In genomic region chr2:26534616-26535015, GRCm38 (mm10) we compare ENCODE assay signal across 10 mouse cellular contexts. TPM values are rescaled to one million over a fixed set of nuclear protein-coding genes. Genes with fewer than 3 reads are reported as not detected.
DNase-seq lines count a peak whose midpoint lies in the region; ATAC-seq lines count a peak whose summit lies in the region.
"Had no signal": no experiment of that assay in that cellular context is flagged by ENCODE, and none has a peak within 500 bp of the region (broad histone marks: within the 10 kb centered on the region; RNA-seq: fewer than 3 reads in every experiment).

No protein-coding gene starts in this region.

- peak; percentile 12 for DNase-seq in cerebellum, adult 11-12 months
- DNase-seq in cerebellum, adult 8-10 months: no peak
- peak; percentile 80 for DNase-seq in 3134 (ENCODE audit: extremely low read depth, insufficient read length, low spot score)
- DNase-seq in heart, postnatal 4 days: peak; percentile 78
- DNase-seq in testis, postnatal 14 days (ENCODE audit: low spot score): no peak

- H3K4me3 ChIP-seq in forebrain, embryonic 15.5 days: no peak overlapping the region
- no peak overlapping the region for H3K4me3 ChIP-seq in limb, embryonic 15.5 days
- no peak overlapping the region for H3K4me3 ChIP-seq in neural tube, embryonic 14.5 days (ENCODE audit: low read depth, low read length)

- 68% methylated on average over 2 of the region's 2 CpGs for WGBS in forebrain, embryonic 15.5 days
- WGBS in limb, embryonic 15.5 days: 44% methylated on average over 2 of the region's 2 CpGs
- 37% methylated on average over 2 of the region's 2 CpGs for WGBS in neural tube, embryonic 14.5 days

- peak overlapping the region; percentile 81; the same call in 1 of the 2 replicates for H3K27ac ChIP-seq in forebrain, embryonic 15.5 days (replicated peaks)
- peak overlapping the region; percentile 33; the same call in 1 of the 2 replicates for H3K27ac ChIP-seq in limb, embryonic 15.5 days
- peak overlapping the region; percentile 55 for H3K27ac ChIP-seq in neural tube, embryonic 14.5 days (ENCODE audit: low read depth, low read length)

- no peaks in the 10 kb centered on the region for H3K27me3 ChIP-seq in forebrain, embryonic 15.5 days
- H3K27me3 ChIP-seq in limb, embryonic 15.5 days: no peaks in the 10 kb centered on the region
- H3K27me3 ChIP-seq in neural tube, embryonic 14.5 days (ENCODE audit: control insufficient read depth, insufficient read depth, low read length): no peaks in the 10 kb centered on the region

- H3K4me2 ChIP-seq in forebrain, embryonic 15.5 days (replicated peaks): no peak overlapping the region
- no peak overlapping the region for H3K4me2 ChIP-seq in limb, embryonic 15.5 days
- H3K4me2 ChIP-seq in neural tube, embryonic 14.5 days (ENCODE audit: low read depth, low read length): no peak overlapping the region

- peaks cover 35% of the 10 kb centered on the region for H3K4me1 ChIP-seq in forebrain, embryonic 15.5 days
- peaks cover 3% of the 10 kb centered on the region; the same call in 1 of the 2 replicates for H3K4me1 ChIP-seq in limb, embryonic 15.5 days
- peaks cover 10% of the 10 kb centered on the region; the same call in 1 of the 2 replicates for H3K4me1 ChIP-seq in neural tube, embryonic 14.5 days (ENCODE audit: control insufficient read depth, insufficient read depth, low read length)

- no peak for ATAC-seq in forebrain, embryonic 15.5 days (replicated peaks)
- ATAC-seq in limb, embryonic 15.5 days (ENCODE audit: insufficient number of reproducible peaks, low FRiP score, low TSS enrichment, low read depth): 0 out of 2 replicates have a peak, but pooled peaks have one; percentile 11
- no peak for ATAC-seq in neural tube, embryonic 14.5 days (ENCODE audit: low read depth)

- no peak overlapping the region for H3K9ac ChIP-seq in forebrain, embryonic 15.5 days (replicated peaks)
- H3K9ac ChIP-seq in limb, embryonic 15.5 days: no peak overlapping the region
- no peak overlapping the region for H3K9ac ChIP-seq in neural tube, embryonic 14.5 days (replicated peaks; ENCODE audit: low read depth, low read length)

- H3K36me3 ChIP-seq in forebrain, embryonic 15.5 days: no peaks in the 10 kb centered on the region
- H3K36me3 ChIP-seq in limb, embryonic 15.5 days: no peaks in the 10 kb centered on the region
- H3K36me3 ChIP-seq in neural tube, embryonic 14.5 days (ENCODE audit: control insufficient read depth, insufficient read depth, low read length): no peaks in the 10 kb centered on the region

- no peaks in the 10 kb centered on the region for H3K9me3 ChIP-seq in forebrain, embryonic 15.5 days
- no peaks in the 10 kb centered on the region for H3K9me3 ChIP-seq in limb, embryonic 15.5 days
- no peaks in the 10 kb centered on the region for H3K9me3 ChIP-seq in neural tube, embryonic 14.5 days (ENCODE audit: control insufficient read depth, low read length)

RNA-seq across cellular contexts. Expression of gene Notch1, which starts 18.2 kb away (rescaled TPM):
- 22.6 and 26.1 TPM in 2 replicates for polyA plus RNA-seq in forebrain, embryonic 15.5 days (2015; fragmentation: Nextera tagmentation; extraction: Ambion mirVana)
- total RNA-seq in heart, postnatal 4 days (2021): 10 to 100 TPM; 55.3 to 62.3 TPM
- 23.1 and 24.3 TPM in 2 replicates for polyA plus RNA-seq in limb, embryonic 15.5 days (2015; fragmentation: Nextera tagmentation; extraction: Ambion mirVana)
- polyA plus RNA-seq in neural tube, embryonic 14.5 days (2014; fragmentation: Nextera tagmentation; extraction: Ambion mirVana): 20.8 and 26.6 TPM in 2 replicates

RNA-seq across cellular contexts. Expression of gene Egfl7, which starts 45.2 kb away (rescaled TPM):
- polyA plus RNA-seq in forebrain, embryonic 15.5 days (2015; fragmentation: Nextera tagmentation; extraction: Ambion mirVana): 46.4 and 56.9 TPM in 2 replicates
- 100 to 1,000 TPM; 317 to 343 TPM for total RNA-seq in heart, postnatal 4 days (2021)
- 107 and 122 TPM in 2 replicates for polyA plus RNA-seq in limb, embryonic 15.5 days (2015; fragmentation: Nextera tagmentation; extraction: Ambion mirVana)
- 37.4 and 64.3 TPM in 2 replicates for polyA plus RNA-seq in neural tube, embryonic 14.5 days (2014; fragmentation: Nextera tagmentation; extraction: Ambion mirVana)

RNA-seq across cellular contexts. Expression of gene Gm20532, which starts 51.8 kb away (rescaled TPM):
- not detected in 2 replicates for polyA plus RNA-seq in forebrain, embryonic 15.5 days (2015; fragmentation: Nextera tagmentation; extraction: Ambion mirVana)
- total RNA-seq in heart, postnatal 4 days (2021): not detected
- 0.24 TPM in 1 of 2 replicates, not detected in the other for polyA plus RNA-seq in limb, embryonic 15.5 days (2015; fragmentation: Nextera tagmentation; extraction: Ambion mirVana)
- not detected in 2 replicates for polyA plus RNA-seq in neural tube, embryonic 14.5 days (2014; fragmentation: Nextera tagmentation; extraction: Ambion mirVana)
- total RNA-seq: layer of hippocampus, postnatal 36 days had no signal
- polyA plus RNA-seq: spleen, adult 2 months had no signal

Comparison
In these comparisons a context has a peak if more than half of its experiments do, and no peak if none do; other contexts are left out.
1. DNase-seq: peak in cerebellum, adult 11-12 months (single experiment), 3134 (single experiment) and heart, postnatal 4 days (single experiment); none in cerebellum, adult 8-10 months (single experiment) and testis, postnatal 14 days (single experiment).
2. Peak in every context shown above with its lines, with median percentiles within 50 percentile points of each other: H3K27ac ChIP-seq.